Mouse (Mus musculus) myocyte (in vitro differentiated cells): ENCODE measurements around the gene AC170998.1. TPM values are rescaled to one million over a fixed set of nuclear protein-coding genes. Genes with fewer than 3 reads are reported as not detected.

Experiments
- H3K27me3 ChIP-seq: one replicate; pipeline ENCODE4 v1.6.1; 2011; ENCODE audit not compliant: control insufficient read depth, insufficient read depth, insufficient read length
- H3K36me3 ChIP-seq: one replicate; pipeline ENCODE4 v1.6.1; 2011; ENCODE audit not compliant: control insufficient read depth, insufficient read depth
- H3K4me2 ChIP-seq: one replicate; pipeline ENCODE4 v1.6.1; 2011; ENCODE audit warnings: low read depth, control low read depth
- H3K4me3 ChIP-seq: one replicate; pipeline ENCODE4 v1.5.1; 2011; ENCODE audit warnings: mild to moderate bottlenecking, control low read depth, moderate library complexity
- H3K79me2 ChIP-seq: one replicate; pipeline ENCODE4 v1.6.1; 2011; ENCODE audit not compliant: control insufficient read depth, insufficient read depth
- H3ac ChIP-seq: one replicate; pipeline ENCODE4 v1.6.1; 2011; ENCODE audit not compliant: control insufficient read depth, insufficient read length
- CEBPB ChIP-seq: IDR thresholded peaks from 2 replicates; pipeline ENCODE4 v1.6.1; 2011; ENCODE audit warnings: mild to moderate bottlenecking, moderate library complexity; ENCODE audit not compliant: poor library complexity, insufficient read depth, severe bottlenecking
- E2F4 ChIP-seq: IDR thresholded peaks from one replicate; pipeline ENCODE4 v1.6.1; 2011; ENCODE audit warnings: mild to moderate bottlenecking, control low read depth, moderate library complexity; ENCODE audit not compliant: insufficient read depth
- MAX ChIP-seq: IDR thresholded peaks from one replicate; pipeline ENCODE4 v1.6.1; 2011; ENCODE audit warnings: low read depth, mild to moderate bottlenecking, control low read depth
- MYOD1 ChIP-seq, 3 experiments: IDR thresholded peaks; one replicate each; pipeline ENCODE4 v1.6.1; 2011; ENCODE audit warnings: control low read depth in 2 of 3, low read depth in 2 of 3, mild to moderate bottlenecking in 2 of 3, moderate library complexity in 1 of 3; ENCODE audit not compliant: insufficient read length in 2 of 3, control insufficient read depth in 1 of 3
- MYOG ChIP-seq, 3 experiments: IDR thresholded peaks; one replicate each; pipeline ENCODE4 v1.6.1; 2011; ENCODE audit warnings: control low read depth in 2 of 3, low read depth in 2 of 3, mild to moderate bottlenecking in 2 of 3; ENCODE audit not compliant: insufficient read length in 2 of 3, control insufficient read depth in 1 of 3, insufficient read depth in 1 of 3
- POLR2A ChIP-seq: IDR thresholded peaks from one replicate; pipeline ENCODE4 v1.6.1; 2011; ENCODE audit warnings: low read depth, mild to moderate bottlenecking, control low read depth, moderate library complexity; ENCODE audit not compliant: insufficient read length
- POLR2AphosphoS2 ChIP-seq: IDR thresholded peaks from one replicate; pipeline ENCODE4 v1.6.1; 2011; ENCODE audit warnings: low read depth, control low read depth; ENCODE audit not compliant: insufficient read length
- REST ChIP-seq: IDR thresholded peaks from one replicate; pipeline ENCODE4 v1.6.1; 2011; ENCODE audit warnings: mild to moderate bottlenecking, control low read depth, moderate library complexity; ENCODE audit not compliant: insufficient read depth, insufficient read length
- SRF ChIP-seq: IDR thresholded peaks from one replicate; pipeline ENCODE4 v1.6.1; 2011; ENCODE audit warnings: low read depth; ENCODE audit not compliant: control insufficient read depth, insufficient read length
- TCF12 ChIP-seq: IDR thresholded peaks from one replicate; pipeline ENCODE4 v1.6.1; 2011; ENCODE audit warnings: mild to moderate bottlenecking, control low read depth; ENCODE audit not compliant: poor library complexity, insufficient read depth, severe bottlenecking
- TCF3 ChIP-seq: IDR thresholded peaks from one replicate; pipeline ENCODE4 v1.6.1; 2011; ENCODE audit warnings: low read depth, control low read depth; ENCODE audit not compliant: insufficient read length
- USF1 ChIP-seq: IDR thresholded peaks from one replicate; pipeline ENCODE4 v1.6.1; 2011; ENCODE audit warnings: low read depth, mild to moderate bottlenecking, control low read depth, moderate library complexity
- polyA plus RNA-seq: library from polyadenylated mRNA; unstranded; fragments of >200 nt; fragmentation: generic; extraction: Trizol; gene quantifications from one replicate; pipeline ENCODE4 v1.2.1, GENCODE M21; 2012; ENCODE audit warnings: missing spikeins

Gene AC170998.1
- polyA plus RNA-seq, 1 experiment: not detected

DNA sequence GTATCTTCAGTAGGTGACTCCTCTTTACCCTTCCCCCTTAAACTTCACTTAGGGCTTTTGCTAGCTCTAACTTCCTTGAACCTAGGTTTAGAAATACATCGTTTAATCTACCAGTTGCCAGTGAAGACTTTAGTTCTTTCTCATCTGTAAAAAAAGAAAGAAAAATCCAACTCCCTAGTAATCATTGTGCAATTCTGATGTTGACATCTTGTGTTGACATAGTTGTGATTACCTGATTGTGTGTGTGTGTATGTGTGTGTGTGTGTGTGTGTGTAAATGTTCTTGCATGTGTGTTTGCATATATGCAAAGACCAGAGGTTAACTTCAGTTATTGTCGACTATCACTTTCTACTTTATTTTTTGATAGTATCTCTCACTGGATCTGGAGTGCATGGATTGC, 27.2 kb upstream of the AC170998.1 start:
- H3K27me3 ChIP-seq: no peaks in the 10 kb centered on the region
- H3K4me3 ChIP-seq: no peak overlapping the region
- H3K4me2 ChIP-seq: peak overlapping the region; percentile 28
- peaks cover 90% of the 10 kb centered on the region for H3K79me2 ChIP-seq
- no peak overlapping the region for H3ac ChIP-seq
- H3K36me3 ChIP-seq: no peaks in the 10 kb centered on the region
- no peak for TF ChIP-seq TCF12
- TF ChIP-seq MYOG (IDR thresholded peaks at IDR 0.05; ENCODE audit: control insufficient read depth in 1 of 3, insufficient read depth in 1 of 3, insufficient read length in 2 of 3, low read depth in 2 of 3): no peak

GRCm38 (mm10) chr17:28699789-28700188, 26.1 kb upstream of the AC170998.1 start:
- TF ChIP-seq POLR2AphosphoS2 (no peak), MYOD1 (IDR thresholded peaks at IDR 0.05; ENCODE audit: control insufficient read depth in 1 of 3, insufficient read length in 2 of 3, low read depth in 2 of 3) (no peak), SRF (no peak)
- no peak overlapping the region for H3ac ChIP-seq
- no peak overlapping the region for H3K4me3 ChIP-seq
- peaks cover 90% of the 10 kb centered on the region for H3K79me2 ChIP-seq
- H3K4me2 ChIP-seq: no peak overlapping the region
- H3K27me3 ChIP-seq: no peaks in the 10 kb centered on the region
- H3K36me3 ChIP-seq: no peaks in the 10 kb centered on the region

DNA sequence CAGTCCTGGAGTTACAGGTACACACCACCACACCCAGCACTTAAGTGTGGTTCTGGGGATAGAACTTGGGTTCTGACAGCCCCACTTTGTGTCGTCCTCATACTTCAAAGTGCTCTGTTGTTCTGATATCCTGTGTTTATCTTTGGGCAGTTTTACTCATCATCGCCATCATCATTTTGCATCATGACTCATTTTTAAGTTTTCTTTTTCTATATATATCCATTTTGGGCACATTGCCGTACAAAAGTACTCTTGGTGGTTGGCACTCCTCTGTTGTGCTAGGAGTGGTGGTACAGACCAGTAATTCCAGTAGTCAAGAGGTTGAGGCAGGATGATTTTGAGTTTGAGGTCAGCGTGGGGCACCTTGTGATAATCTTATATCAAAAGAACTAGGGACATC, 24.7 kb upstream of the AC170998.1 start:
- no peak overlapping the region for H3K4me3 ChIP-seq
- no peak overlapping the region for H3K4me2 ChIP-seq
- H3K27me3 ChIP-seq: no peaks in the 10 kb centered on the region
- H3ac ChIP-seq: no peak overlapping the region
- H3K79me2 ChIP-seq: peaks cover 82% of the 10 kb centered on the region
- H3K36me3 ChIP-seq: no peaks in the 10 kb centered on the region
- TF ChIP-seq REST (no peak), TCF12 (no peak), E2F4 (no peak), TCF3 (no peak), MYOG (IDR thresholded peaks at IDR 0.05; ENCODE audit: control insufficient read depth in 1 of 3, insufficient read depth in 1 of 3, insufficient read length in 2 of 3, low read depth in 2 of 3) (no peak), SRF (no peak), MAX (no peak), POLR2AphosphoS2 (no peak), POLR2A (no peak), MYOD1 (IDR thresholded peaks at IDR 0.05; ENCODE audit: control insufficient read depth in 1 of 3, insufficient read length in 2 of 3, low read depth in 2 of 3) (no peak), USF1 (no peak), CEBPB (no peak)

DNA sequence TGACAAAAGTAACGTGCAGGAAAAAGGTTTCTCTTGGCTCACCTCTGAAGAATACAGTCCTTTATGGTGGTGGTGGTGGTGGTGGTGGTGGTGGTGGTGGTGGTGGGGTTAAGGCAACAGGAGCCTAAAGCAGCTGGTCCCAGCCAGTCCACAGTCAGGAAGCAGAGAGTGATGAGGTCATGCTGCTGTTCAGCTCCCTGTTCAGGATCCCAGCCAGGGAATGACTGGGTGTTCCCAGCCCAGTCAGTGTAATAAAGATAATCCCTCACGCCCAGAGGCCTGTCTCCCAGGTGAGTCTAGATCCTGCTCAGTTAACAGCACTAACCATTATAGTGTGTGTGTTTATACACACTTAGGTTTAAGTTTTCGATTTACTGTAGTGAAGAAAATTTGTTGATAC, 24.1 kb upstream of the AC170998.1 start:
- H3K27me3 ChIP-seq: no peaks in the 10 kb centered on the region
- H3ac ChIP-seq: no peak overlapping the region
- H3K4me2 ChIP-seq: no peak overlapping the region
- TF ChIP-seq TCF12 (no peak), MYOD1 (IDR thresholded peaks at IDR 0.05; ENCODE audit: control insufficient read depth in 1 of 3, insufficient read length in 2 of 3, low read depth in 2 of 3) (peak in 2 of 3 experiments; percentile 20 to 57), REST (no peak), MYOG (IDR thresholded peaks at IDR 0.05; ENCODE audit: control insufficient read depth in 1 of 3, insufficient read depth in 1 of 3, insufficient read length in 2 of 3, low read depth in 2 of 3) (peak in 1 of 3 experiments; percentile 46)
- H3K36me3 ChIP-seq: no peaks in the 10 kb centered on the region
- H3K79me2 ChIP-seq: peaks cover 77% of the 10 kb centered on the region
- no peak overlapping the region for H3K4me3 ChIP-seq

DNA sequence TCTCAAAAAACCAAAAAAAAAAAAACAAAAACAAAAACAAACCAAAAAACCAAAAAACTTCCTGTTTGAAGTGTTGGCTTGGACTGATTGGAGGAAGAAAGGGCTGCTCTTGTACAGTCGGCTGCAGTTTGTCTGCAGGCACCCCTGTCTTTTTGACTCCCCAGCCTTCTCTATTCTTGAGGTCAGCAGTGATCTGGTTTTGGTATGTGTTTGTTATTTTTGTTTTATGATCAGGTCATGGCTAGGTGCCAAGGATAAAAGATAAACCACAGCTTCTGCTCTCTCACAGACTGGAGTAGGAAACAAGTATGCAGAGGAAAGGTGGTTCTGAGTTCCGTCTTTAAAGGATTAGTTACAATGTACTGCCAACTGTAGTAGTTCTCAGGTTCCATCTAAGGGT, 23.2 kb upstream of the AC170998.1 start:
- H3K79me2 ChIP-seq: peaks cover 76% of the 10 kb centered on the region
- no peaks in the 10 kb centered on the region for H3K36me3 ChIP-seq
- H3K4me3 ChIP-seq: no peak overlapping the region
- peak overlapping the region; percentile 37 for H3K4me2 ChIP-seq
- no peak for TF ChIP-seq MYOG (IDR thresholded peaks at IDR 0.05; ENCODE audit: control insufficient read depth in 1 of 3, insufficient read depth in 1 of 3, insufficient read length in 2 of 3, low read depth in 2 of 3)
- TF ChIP-seq CEBPB: no peak
- TF ChIP-seq TCF12: no peak
- TF ChIP-seq TCF3: no peak
- no peak for TF ChIP-seq POLR2A
- TF ChIP-seq MAX: no peak
- TF ChIP-seq REST: no peak
- no peak for TF ChIP-seq USF1
- TF ChIP-seq POLR2AphosphoS2: no peak
- no peak for TF ChIP-seq SRF
- TF ChIP-seq E2F4: no peak
- no peak for TF ChIP-seq MYOD1 (IDR thresholded peaks at IDR 0.05; ENCODE audit: control insufficient read depth in 1 of 3, insufficient read length in 2 of 3, low read depth in 2 of 3)
- no peaks in the 10 kb centered on the region for H3K27me3 ChIP-seq
- H3ac ChIP-seq: no peak overlapping the region

GRCm38 (mm10) chr17:28706697-28707096, 19.2 kb upstream of the AC170998.1 start:
- no peaks in the 10 kb centered on the region for H3K27me3 ChIP-seq
- H3K4me2 ChIP-seq: peak overlapping the region; percentile 8
- H3K4me3 ChIP-seq: no peak overlapping the region
- H3ac ChIP-seq: no peak overlapping the region
- TF ChIP-seq CEBPB (no peak), MYOG (IDR thresholded peaks at IDR 0.05; ENCODE audit: control insufficient read depth in 1 of 3, insufficient read depth in 1 of 3, insufficient read length in 2 of 3, low read depth in 2 of 3) (no peak), POLR2AphosphoS2 (no peak), E2F4 (no peak), POLR2A (no peak), MAX (no peak), SRF (no peak), REST (no peak), TCF3 (no peak), TCF12 (no peak), MYOD1 (IDR thresholded peaks at IDR 0.05; ENCODE audit: control insufficient read depth in 1 of 3, insufficient read length in 2 of 3, low read depth in 2 of 3) (no peak), USF1 (no peak)
- H3K79me2 ChIP-seq: peaks cover 80% of the 10 kb centered on the region
- H3K36me3 ChIP-seq: no peaks in the 10 kb centered on the region
